Mouse (Mus musculus) retina, postnatal 7 days (tissue): ENCODE measurements at regions not wholly inside any gene's neighbourhood (a gene's known extent, or its start where the extent isn't known, plus 50 kb on each side); places are given as distances from the start of the nearest gene placed in this dataset.

Experiments
- DNase-seq: peaks from one replicate; pipeline ENCODE4 v3.0.0-alpha.2; 2012; ENCODE audit warnings: low read depth, low spot score

DNA sequence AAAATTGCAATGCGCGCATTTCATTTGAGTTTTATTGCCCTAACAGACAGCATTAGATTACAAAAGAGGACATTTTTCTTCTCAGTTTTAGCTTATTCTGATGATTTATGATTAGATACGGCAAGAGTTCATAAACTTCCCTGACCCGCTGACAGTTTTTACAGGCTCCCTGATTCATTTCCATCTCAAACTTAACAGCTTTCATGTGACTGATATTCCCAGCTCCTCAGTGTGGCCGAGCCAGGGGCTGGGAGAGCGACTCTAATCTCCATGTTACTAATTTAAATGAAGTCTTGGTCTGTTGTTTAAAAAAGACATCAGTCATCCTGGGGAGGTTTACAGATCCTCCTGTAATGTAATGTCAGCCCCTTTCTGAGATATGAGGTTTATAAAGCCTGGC lies 355.5 kb upstream of the Prox1 start:
- no peak for DNase-seq

DNA sequence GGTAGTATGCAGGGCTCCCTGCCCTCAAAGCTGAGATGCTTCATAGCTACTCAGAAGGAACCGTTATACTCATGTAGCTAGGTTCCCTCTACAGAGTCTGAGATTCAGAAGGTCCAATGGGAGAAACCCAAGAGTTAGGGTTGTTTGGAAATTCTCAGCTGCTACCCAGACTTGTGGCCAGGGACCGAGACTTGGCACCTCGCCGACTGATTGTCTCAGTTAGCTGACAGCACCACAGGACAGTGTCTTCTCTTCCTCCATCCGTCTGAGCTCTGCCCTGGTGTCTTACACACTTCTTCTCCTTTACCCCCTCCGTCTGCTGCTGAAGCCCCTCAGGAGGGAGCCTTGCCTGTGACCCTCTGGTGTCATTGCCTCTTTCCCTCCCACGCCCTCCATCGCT lies 329.6 kb upstream of the Prox1 start:
- DNase-seq, result no peak

DNA sequence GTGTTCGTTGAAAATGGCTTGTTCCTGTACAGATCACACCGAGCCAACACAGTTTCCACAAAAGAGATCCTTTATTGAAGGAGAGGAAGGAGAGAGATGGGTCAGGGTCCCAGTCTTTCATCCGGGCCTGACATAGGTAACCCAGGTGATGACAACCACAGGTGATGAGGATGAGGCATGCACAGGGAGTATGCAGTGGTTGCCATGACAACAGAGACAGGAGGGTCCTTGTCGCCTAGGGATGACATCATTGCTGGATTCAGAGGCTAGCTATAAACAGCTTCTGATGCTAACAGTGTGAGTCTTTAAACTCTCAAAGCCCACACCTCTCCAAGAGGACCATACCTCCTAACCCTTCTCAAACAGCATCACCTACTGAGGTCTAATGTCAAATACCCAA lies 327.0 kb upstream of the Prox1 start:
- no peak for DNase-seq

DNA sequence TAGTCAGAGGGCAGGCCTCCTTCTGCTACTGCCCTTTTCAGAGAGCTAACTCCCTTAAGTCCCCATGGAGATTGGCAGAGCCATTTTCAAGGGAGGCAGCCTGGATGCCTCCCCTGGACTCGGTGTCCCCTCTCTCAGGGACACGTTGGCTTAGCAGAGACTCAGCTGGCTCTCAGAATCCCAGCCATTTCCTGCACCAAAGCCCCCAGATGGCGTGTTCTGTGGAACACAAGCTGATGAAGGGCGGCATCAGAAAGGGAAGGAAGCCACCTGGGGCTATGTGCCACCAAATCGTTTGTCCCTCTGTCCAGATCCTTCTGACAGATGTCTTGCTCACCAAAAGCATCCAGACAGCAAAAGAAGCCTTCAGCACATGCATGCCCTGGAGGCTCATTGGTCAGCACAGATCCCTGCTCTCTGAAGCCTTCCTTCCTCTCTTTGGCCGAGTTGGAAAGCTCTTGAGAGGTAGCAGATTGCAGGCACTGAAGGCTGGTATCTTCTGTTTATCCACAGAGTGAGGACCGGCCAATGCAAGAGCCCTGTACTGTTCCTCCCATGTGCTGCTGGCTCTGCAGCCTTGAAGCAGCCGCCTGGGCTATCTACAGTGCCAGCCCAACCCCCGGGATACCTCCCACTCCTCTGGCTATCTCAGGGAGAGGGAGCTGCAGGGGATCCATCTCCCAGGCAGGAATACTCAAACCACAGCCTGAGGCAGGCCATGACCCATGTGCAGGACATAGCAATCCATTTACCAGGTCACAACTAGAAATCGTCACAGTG lies 325.4 kb upstream of the Prox1 start:
- no peak for DNase-seq

DNA sequence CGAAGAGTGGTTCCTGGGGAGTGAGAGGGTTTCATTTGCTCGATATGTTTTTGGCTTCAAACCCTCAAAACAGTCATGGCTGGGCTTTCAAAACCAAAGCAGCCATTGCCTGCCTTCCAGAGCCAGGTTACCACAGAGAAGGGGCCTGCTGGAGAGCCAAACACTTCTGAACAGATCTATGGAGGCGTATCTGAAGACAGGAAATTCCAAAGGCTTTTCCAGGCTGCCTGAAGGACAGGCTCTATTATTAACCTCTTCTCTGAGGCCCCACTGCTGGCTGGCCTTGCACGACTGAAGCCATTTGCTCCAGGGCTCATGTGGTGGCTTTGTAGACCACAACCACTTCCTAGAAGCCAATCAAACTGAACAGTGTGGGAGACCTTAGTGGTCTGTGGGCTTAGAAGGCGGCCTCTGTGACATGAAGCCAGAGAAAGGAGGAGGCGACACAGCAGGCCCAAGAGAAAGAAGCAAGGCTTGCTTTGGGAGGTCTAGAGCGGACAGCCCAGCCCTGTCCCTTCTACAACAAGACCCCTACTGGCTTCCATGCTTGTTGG lies 316.1 kb upstream of the Prox1 start:
- no peak for DNase-seq

DNA sequence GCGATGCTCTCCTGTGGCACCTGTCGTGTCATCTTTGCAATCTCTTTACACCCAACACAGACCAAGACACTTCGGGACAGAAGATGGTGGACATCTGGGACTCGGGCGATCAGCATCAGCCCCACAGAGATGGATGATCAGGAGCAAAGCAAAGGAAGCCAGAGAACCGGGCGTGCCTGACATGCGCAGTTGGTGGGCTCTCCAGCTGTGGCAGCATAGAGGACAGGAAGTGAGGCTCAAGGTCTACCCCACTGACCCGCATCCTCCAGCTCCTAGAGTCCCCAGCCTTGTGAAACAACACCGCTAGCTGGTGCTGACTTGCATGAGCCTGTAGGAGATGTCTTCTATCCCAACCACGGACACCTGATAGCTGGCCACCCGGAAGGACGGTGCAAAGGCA lies 312.9 kb upstream of the Prox1 start:
- no peak for DNase-seq

DNA sequence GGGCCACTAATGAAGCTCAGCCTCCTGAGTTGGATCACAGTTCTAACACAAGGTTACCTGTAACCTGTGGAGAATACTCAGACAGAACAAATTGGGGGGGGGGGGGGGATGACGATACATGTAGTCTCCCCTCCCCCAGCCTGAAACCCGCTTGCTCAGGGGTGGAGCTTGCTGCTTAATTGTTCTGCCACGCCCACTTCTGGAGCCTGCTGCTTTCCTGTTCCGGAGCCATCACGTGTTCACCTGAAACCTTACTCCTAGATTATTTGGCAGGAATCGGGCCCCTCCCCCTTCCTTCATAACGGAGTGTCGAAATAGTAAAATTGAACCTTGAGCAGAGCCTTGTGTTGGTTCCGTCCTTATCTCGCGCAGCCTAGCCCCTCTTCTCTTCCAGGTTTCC lies 310.6 kb upstream of the Prox1 start:
- DNase-seq, result no peak

DNA sequence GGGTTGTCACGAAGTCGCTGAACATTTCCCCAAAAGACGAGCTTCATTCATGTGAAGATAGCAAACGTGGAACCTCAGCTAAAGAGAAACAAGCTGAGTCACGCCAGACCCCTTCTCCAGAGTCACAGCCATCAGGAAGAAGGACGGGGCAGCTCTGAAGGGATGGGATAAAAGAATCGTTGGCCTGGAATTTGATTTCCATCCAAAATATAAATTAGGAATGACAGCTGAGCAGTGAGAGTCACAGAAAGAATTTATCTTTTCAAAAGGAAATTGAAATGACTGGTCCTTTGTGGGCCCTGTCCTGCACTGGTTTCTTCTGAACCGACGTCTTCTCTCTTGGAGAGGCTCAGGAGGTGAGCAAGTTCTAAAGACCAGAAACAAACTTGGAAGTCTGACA lies 310.1 kb upstream of the Prox1 start:
- DNase-seq, result peak; percentile 19

DNA sequence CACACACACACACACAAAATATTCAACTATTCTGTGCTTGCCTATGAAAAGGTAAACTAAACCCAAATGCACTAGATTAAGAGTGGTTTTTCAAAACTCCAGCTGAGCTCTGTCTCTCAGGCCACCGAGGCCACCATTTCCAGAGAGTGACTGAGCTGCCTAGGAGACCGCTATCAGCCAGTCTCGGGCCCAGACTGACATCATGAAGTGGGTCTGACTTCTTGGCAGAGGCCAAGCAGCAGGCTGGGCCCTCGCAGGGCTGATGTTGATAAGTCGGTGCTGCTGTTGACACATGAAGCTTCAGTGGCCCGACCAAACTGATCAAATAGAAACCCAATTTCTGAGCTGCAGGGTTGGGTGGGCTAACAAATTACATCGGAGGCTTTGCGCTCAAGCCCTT lies 302.2 kb upstream of the Prox1 start:
- DNase-seq, result no peak

DNA sequence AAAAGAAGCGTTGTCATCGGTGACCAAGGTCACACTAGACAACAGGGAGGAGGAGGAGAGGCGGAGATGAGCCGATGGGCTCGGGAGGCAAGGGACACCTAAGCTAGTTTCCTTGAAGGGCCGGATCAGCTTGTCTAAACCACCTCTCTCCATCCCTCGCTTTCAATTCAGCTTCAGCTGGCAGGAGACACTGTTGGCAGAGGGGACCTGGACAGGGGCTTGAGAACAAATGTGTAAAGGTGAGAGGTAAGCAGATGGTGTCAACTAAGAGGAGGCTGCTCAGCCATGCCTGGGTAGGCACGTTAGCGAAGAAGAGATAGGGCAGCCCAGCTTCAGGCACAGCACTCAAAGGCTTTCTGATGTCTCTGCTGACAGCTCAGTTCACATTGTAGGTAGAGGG lies 299.8 kb upstream of the Prox1 start:
- no peak for DNase-seq

DNA sequence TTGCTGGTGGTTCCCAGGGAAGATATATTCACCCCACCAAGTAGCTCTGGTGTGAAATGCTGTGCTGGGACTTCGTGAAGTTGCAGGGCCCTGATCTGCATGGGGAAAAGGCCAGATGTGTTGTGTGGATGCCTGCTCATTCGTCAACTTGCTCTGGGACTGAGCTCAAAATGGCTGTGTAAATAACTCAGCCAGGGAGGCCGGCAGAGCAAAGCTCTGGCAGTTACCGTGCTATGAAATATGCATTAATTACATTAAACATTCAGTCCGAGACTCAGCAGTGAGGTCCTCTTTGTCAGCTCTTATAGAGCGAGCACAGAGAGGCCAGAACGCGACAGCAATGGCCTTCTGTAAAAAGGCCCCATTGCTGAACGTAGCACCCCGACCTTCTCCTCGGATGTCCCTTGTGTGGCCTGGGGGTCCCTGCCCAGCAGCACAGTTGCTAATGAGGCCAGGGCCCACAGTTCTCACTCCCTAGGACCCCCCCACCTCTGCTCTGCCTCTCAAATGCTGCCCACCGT lies 287.1 kb upstream of the Prox1 start:
- DNase-seq, result no peak

DNA sequence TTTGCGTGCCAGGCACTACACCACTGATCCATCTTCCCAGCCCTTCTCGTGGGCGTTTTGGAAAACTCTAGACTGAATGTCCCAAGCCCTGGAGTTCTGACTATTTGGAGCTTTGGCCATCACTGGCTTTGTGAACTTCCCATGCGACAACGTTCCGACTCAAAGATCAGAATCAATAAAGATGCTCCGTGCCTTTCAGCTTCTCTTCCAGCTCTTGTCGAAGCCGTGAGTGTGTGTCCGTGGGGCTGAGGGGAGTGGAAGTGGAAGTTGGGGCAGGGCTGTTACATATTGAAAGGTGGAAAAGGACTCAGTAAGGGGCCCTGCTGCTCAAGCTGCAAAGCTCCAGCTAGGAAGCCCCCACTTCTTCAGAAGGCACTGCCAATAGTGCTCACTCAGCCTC lies 283.0 kb upstream of the Prox1 start:
- DNase-seq, result no peak

DNA sequence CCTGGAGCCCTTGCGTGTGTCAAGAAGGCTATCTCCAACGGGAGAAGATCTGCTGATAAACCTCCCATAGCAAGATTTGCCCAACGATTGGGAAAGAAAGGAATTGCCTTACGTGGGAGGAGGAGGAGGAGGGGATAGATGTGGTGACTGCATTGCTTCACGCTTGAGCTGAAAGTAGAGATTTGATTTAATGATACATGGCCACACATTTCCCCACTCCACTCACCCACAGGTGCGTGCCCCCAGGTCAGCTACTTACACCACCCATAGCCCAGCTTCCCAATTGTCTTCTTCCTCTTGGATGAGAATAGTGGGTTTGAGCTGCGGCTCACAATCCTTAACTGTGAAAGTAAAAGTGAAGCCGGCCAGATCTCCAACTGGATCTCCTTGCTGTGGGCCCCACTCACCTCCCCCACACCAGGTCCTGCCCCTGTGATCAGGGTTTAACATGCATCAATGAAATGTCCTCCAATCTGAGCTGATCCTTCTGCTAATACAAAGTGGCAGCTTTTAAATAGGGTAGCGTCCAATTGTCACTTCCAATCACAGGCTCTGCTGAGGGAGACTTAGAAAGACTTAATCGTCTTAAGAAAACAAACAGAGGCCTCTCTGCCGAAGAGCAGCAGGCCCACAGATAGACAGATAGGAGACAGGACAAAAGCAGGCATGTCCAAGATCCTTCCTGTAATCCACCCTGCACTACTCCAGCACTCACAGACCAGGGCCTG lies 281.8 kb upstream of the Prox1 start:
- DNase-seq, result peak; percentile 65

DNA sequence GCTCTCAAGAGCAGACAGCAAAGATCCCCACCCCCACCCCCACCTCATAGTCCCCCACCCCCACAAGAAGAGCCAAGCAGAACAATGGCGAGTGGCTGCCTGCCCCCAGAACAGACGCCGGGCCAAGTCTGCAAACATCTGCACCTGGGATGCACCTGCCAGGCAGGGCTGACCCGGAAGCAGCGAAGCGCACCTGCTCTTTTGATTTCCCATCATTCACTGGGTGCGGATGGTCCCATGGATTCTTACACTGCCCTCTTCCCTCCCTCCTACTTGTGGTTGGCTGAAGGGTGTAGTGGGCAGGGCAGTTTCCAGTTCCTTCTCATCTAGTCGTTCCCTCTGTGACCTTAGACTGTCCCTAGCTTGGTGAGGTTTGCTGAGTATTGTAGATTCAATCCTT lies 277.7 kb upstream of the Prox1 start:
- DNase-seq, result no peak

DNA sequence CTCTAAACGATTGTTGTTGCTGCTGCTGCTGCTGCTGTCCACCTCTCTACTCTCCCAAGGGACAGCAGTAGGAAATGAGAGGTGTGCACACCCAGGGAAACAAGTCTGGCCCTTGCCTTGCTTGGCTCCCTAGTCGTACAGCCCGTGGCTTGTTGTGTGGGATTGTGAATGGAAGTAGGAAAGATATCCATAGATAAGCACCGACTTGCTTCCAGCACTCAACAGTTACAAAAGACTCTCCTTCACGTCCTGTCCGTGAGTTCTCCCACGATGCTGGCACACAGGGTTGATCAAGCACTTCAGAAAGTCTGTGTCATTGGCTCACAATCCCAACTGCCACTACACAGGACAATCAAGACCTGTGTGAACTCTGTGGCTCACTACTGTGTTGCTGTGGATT lies 276.7 kb upstream of the Prox1 start:
- no peak for DNase-seq

DNA sequence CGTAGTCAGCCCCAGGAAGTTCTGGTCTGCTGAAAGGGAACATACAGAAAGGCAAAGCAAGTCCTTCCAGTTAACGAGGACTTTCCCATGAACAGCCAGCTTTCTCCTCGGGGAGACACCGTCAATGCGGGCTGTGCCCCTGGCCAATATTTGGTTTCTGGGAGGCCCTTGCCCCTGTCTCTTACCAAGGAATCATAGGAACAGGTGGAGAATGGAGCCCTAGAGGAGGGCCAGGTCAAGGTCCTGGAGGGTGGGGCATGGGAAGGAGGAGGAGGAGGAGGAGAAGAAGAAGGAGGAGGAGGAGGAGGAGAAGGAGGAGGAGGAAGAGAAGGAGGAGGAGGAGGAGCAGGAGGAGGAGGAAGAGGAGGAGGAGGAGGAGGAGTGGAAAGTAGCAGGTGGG lies 276.2 kb upstream of the Prox1 start:
- DNase-seq, result no peak

DNA sequence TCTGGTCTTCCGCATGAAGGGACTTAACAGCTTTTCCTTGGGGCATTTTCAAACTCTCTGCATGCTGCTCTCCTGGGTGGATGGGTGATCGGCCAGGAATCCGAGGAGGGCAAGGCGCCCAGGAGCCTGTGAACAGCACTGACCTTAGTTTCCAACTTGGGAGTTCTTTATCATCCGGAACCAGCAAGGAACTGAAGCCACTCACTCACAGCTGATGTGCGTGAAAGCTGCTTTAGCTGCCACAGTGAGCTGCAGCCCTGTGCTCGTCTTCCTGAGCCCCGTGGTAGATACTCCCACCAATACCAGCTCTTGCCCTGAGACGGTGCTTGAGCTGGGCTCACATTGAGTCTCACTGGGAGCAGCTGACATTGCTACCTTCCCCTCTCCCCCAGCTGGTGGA lies 273.9 kb upstream of the Prox1 start:
- DNase-seq, result no peak

DNA sequence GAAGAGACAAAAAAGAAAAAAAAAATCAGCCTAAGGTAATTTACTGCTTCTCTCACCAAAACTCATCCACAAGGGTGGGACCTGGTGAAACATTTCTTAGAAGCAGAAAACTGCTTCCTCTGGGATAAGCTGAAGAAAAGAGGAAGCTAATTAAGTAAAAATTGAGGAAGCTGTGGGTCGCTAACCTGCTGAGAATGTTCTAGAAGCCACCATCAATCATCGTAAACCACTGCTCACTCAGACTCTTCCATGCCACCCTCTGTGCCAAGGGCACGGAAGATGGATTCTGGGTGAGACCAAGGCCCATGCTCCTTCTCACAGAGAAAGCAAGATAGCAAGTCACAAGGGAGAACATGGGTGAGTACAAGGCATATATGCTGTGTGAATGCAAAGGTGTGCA lies 272.7 kb upstream of the Prox1 start:
- no peak for DNase-seq

DNA sequence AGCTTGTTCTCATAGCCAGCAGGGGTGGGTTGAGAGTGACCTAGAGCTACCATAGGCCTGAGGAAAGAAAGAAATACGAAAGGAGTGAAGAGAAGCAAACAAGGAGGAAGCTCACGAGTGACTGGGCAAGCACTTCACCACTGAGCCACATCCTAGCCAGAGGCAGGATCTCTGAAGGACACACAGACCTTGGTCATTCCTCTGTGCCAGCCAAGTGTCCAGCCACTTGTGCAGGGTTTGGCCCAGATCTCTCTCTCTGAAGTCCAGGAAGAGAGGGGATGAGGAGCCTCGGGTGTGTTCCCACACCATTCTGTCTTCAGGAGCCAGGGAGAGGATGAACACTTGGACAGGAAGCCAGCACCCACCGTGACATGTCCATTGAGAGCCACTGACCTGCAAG lies 271.7 kb upstream of the Prox1 start:
- no peak for DNase-seq

DNA sequence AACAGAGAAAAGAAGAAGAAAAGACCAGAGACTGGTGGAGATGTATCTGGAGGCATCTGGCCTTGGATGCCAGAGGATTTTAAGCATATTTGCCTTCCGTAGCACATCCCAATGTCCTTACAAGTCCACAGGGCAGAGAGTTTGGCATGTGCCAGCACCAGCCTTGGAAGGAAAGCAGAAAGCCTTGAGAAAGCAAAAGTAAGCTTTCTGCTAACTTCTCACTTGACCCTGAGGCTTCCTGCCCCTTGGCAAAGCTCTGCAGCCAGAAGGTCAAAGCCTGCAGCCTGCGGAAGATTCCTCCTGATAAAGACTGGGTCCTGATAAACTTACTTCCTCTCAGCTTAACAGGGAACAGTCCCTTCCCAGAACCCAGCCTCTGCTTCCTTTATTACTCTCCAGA lies 268.3 kb upstream of the Prox1 start:
- no peak for DNase-seq

DNA sequence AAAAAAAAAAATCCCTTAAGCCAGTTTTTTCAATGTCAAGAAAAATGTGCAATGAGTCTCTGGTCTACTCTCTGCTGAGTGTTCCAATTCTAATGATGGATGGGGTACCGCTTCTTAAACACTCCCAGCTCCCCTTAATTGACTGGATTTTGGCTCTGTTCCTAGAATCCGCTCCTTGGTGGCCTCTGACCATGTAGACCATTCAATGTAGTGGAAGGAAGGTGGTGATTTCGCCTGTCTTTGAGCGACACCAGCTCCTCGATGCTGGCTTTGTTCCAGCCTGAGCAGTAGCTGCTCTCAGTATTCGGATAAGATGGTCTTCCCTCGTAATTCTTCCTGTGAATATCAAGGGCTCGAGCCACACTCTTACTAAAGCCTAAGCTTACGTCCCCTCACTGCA lies 252.4 kb upstream of the Prox1 start:
- DNase-seq, result no peak

DNA sequence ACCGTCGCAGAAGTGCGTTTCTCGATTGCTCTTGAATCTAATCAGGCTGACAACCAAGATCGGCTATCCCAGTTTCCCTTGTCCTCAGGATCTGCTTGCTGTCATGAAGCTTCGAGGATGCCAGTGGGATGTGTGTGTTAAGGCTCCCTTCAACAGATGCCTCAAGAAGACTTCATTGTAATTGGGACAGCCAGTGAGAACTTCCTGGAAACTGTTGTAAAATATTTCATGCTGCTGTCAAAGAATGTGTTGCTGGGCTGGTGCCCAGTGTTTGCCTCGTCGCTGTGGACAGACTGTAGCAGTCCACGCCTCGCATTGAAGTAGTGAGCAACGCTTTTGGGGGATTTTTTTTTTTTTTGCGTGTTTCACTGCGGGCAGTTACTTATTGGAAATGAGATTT lies 249.2 kb upstream of the Prox1 start:
- DNase-seq, result no peak

DNA sequence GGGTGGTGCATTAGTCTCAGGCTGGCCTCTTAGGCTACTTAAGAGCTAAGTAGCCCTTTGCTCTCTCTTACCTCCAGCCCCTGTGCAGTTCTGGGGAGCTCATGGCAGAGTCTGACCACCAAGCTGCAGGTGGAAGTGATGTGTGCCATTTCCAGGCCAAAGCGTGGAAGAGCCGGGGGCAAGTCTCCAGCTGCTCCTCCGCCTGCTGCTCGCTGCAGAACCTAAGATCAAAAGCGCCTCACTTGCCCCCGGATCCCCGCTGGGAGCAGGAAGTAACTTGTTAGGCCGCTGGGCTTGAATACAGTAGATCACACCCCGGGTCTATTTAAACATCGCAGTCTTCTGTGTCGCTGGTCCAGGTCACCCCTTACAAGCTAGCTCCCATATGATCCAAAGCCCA lies 246.8 kb upstream of the Prox1 start:
- DNase-seq, result no peak
